Mouse (Mus musculus) spleen, embryonic (tissue): ENCODE measurements around the gene Gm28845.
"Not testable (repeated sequence)": the region's sequence is repeated elsewhere in the genome, so short reads cannot be mapped to it uniquely, and the experiment has no call there.

ENCODE experiments used
- CTCF ChIA-PET: fragments of 350-600 bp; sonication (Branson Sonifier 250); formaldehyde crosslinking; loops from one replicate; lab custom pipeline; 2022; lab: Charles Lee

The Gm28845 gene

DNA sequence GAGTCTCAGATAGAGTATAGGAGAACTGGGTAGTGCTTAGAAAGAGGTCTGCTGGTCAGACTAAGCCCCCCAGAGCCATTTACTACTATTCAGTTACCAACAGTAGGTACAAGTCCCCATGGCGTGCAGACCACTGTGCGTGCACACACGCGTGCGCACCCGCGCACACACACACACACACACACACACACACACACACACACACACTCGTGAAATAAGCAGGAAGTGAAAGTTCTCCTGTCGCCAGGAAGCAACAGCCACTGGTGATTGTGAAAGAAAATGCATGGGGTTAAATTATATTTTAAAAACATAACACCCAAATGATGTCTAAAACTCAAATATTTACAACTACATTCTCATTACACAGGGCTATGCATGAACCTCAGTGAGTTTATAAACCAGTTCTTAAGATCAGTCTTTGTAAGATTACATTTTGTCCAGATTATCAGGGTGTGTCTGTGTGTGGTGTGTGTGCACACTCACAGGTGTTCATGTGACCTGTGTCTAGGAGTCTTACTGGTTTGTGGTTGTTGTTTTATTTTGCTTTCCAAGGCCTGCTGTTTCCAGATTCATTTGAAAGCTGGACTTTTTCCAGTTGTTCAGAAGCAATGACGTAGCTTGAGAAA, 11.6 kb downstream of the Gm28845 start:
- CTCF ChIA-PET: no interaction called here

DNA sequence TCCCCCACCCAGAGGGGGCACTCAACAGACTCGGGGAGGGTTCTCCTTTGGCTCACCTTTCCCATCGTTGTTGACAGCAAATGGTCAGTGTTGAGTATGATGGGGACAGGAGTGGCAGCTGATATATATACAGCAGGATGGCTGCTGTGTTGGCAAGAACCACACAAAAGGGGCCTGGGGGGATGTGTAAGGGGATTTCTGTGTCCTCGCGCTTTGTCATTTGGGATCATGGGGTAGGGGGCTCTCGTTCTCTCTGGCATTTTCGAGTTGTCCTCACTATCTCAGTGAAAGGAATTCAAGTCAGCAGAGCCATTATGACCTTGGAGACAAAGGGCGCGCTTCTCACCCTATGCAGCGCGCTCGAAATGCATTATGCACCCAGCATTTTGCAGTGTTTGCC, 16.1 kb downstream of the Gm28845 start, which contains the start of gene Cryga:
TSS of gene Cryga (minus strand) at position 101 of the 400 bp plus-strand sequence.
- CTCF ChIA-PET: no interaction called here

DNA sequence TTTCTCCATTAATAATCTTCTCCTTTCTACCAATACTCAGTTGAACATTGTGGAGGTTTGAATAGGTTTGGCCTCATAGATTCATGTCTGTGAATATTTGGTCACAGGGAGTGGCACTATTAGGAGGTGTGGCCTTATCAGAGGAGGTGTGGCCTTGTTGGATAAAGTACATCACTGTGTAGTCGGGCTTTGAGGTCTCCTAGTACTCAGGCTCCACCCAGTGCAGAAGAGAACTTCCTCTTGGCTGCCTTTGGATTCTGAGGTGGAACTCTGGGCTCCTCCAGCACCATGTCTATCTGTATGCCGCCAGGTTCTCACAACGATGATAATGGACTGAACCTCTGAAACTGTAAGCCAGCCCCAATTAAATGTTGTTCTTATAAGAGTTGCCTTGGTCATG, 22.4 kb downstream of the Gm28845 start:
- CTCF ChIA-PET: no interaction called here

- CTCF ChIA-PET: no interaction called here
Measured at GRCm38 (mm10) chr1:65091566-65091965, 27.8 kb downstream of the Gm28845 start.

DNA sequence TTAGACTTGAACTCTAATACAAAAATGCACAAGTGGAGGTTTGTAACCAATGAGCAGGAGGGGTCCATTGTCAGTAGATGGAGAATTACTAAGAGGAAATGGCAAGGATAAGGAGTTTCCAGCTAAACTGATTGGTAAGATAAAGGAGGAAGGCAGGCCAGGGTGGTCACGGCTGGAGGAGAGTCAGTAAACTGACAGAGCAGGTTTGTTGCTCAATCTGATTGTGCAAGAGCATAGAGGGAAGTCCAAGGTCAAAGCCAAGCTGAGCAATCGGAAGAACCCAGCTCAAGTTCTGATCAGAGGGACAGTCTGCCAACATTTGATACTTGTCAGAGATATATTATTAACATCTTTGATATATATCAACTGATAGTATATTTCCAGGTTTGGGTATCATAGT, 29.0 kb downstream of the Gm28845 start:
- CTCF ChIA-PET: no interaction called here

DNA sequence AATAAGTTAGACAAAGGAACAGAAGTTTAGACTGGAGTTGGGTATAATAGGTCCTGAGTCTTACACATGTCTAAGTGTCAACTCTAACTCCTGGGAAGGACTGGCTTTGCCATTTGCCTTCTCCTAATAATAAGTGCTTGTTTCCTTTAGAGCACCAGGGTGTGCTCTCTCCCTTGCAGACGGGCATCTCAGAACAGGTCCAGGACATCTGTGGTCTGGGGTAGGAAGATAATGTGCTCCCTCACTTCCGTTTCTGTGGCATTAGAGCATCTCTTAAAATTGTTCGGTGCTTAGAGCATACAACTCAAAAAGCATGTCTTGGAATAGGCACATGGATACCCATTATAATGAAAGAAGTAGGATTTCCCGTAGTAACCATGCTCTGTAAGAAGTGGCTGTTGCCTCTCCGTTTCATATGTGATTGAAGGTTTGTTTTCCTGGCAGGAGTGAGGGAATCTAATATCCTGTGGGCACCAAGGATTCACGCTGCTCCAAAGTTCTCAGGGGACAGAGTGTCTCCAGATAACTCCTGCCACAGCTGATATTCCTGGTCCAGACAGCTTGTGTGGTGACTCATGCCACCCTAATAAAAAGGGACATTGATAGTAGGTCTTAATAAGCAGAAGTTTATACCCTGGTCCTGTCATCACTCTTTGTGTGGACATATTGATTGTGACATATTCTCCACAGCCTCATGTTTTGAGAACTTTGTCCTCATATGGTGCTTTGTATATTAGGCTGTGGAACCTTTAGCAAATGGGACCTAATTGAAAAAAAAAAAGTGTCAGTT, 30.6 kb downstream of the Gm28845 start:
- CTCF ChIA-PET: no interaction called here

DNA sequence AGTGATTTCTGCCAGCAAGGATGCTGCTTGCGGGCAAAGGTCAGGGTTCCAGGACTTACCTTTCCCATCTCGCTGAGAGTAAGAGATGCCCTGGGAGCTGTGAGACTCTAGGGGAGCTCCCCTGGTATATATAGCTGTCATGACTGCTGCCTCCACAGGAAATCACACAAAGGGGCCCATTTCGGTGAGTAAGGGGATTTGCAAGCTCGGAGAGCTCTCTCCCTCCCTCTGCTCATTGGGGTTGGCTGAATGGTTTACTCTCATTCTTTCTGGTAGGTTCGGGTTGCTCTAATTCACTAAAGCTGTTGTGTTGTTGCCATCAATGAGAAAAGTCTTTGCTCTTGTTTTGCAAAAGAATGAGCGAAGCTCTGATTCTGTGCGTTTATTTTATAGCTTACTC, 37.2 kb downstream of the Gm28845 start, which contains the start of gene Crygb:
TSS of gene Crygb (minus strand) at position 101 of the 400 bp plus-strand sequence.
- CTCF ChIA-PET: no interaction called here

- CTCF ChIA-PET: no interaction called here
Measured at GRCm38 (mm10) chr1:65075607-65076006, 43.8 kb downstream of the Gm28845 start.

DNA sequence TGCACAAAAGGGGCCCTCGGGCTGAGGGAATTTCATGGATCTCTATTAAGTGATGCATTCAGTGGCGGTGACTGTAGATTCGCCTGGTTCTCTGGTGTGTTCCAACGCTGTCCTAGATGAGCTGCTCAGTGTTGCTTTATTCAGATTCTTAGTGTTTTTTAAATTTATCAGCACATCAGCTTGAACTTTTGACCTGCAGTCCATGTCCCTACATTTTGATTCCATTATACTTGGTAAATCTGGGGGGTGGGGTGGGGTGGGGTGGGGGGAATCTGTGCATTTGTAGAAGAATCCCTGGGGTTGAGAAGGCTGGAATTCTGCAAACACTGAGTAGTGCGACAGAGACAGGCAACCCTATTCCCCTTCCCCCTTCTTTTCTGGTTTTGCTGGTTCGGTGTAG, 45.8 kb downstream of the Gm28845 start, which contains the start of gene Crygc:
TSS of gene Crygc (minus strand) at position 101 of the 400 bp plus-strand sequence.
- CTCF ChIA-PET: no interaction called here

GRCm38 (mm10) chr1:65067842-65068241, 51.5 kb downstream of the Gm28845 start:
- CTCF ChIA-PET: no interaction called here

GRCm38 (mm10) chr1:65064201-65064600, 55.2 kb downstream of the Gm28845 start:
- CTCF ChIA-PET: no interaction called here

GRCm38 (mm10) chr1:65063352-65063751, 56.0 kb downstream of the Gm28845 start, which contains the start of gene Crygd:
TSS of gene Crygd (minus strand) at chr1:65063452.
- CTCF ChIA-PET: no interaction called here

GRCm38 (mm10) chr1:65052140-65052539, 67.2 kb downstream of the Gm28845 start:
- CTCF ChIA-PET: no interaction called here

- CTCF ChIA-PET: no interaction called here
Measured at GRCm38 (mm10) chr1:65051696-65052095, 67.7 kb downstream of the Gm28845 start.

GRCm38 (mm10) chr1:65050952-65051351, 68.4 kb downstream of the Gm28845 start, which contains the start of gene Cryge:
TSS of gene Cryge (minus strand) at chr1:65051149.
- CTCF ChIA-PET: not testable (repeated sequence)
